In the genomic region with DNA sequence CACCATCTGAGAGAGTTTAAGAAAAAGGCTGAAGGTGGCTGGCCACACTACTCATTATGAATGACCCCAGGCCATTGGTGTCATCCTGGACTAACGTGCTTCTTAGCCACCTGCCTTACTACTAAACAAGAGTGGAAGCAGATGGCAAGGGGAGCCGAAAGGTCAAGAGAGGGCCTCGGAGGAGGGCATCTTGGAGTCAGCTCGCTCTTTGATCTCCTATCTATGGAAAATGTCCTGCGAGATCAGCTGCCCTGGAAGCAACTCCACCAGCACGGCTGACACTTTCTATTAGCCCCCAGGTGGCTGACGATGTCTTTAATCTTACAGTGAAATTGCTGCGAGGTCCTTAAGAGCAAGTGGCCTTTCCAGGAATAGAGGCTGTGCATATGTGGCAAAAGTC, we compare ENCODE assay signal across 26 mouse cellular contexts.
DNase-seq lines count a peak whose midpoint lies in the region; ATAC-seq and TF ChIP-seq lines count a peak whose summit lies in the region.
"Had no signal": no experiment of that assay in that cellular context is flagged by ENCODE, and none has a peak within 500 bp of the region (broad histone marks: within the 10 kb centered on the region; RNA-seq: fewer than 3 reads in every experiment).

No protein-coding gene starts in this region.

- no peak for TF ChIP-seq CTCF in kidney, adult 2 months (conservative IDR thresholded peaks at IDR 0.05; ENCODE audit: insufficient read depth, insufficient read length, low read depth, low read length)

- no peak overlapping the region for H3K4me3 ChIP-seq in midbrain, embryonic 11.5 days (ENCODE audit: low read depth, low read length)
- no peak overlapping the region for H3K4me3 ChIP-seq in midbrain, embryonic 16.5 days (ENCODE audit: low read depth, low read length)
- H3K4me3 ChIP-seq in embryonic facial prominence, embryonic 10.5 days = no peak overlapping the region
- H3K4me3 ChIP-seq in kidney, adult 2 months (ENCODE audit: insufficient read depth, low read depth, low read length) = no peak overlapping the region
- H3K4me3 ChIP-seq: embryonic facial prominence, embryonic 12.5 days; erythroblast, embryonic 14.5 days; forebrain, embryonic 12.5 days; forebrain, embryonic 15.5 days; heart, adult 2 months; heart, embryonic 10.5 days; heart, embryonic 13.5 days; hindbrain, embryonic 13.5 days had no signal

- H3K27ac ChIP-seq in midbrain, embryonic 11.5 days (ENCODE audit: low read depth, low read length) = no peak overlapping the region
- no peak overlapping the region for H3K27ac ChIP-seq in midbrain, embryonic 16.5 days (ENCODE audit: low read length)
- peak overlapping the region; percentile 36 for H3K27ac ChIP-seq in embryonic facial prominence, embryonic 10.5 days (replicated peaks)
- H3K27ac ChIP-seq in kidney, adult 2 months (ENCODE audit: insufficient read depth, low read depth, low read length) = no peak overlapping the region
- H3K27ac ChIP-seq: embryonic facial prominence, embryonic 12.5 days; forebrain, embryonic 12.5 days; forebrain, embryonic 15.5 days; heart, adult 2 months; heart, embryonic 10.5 days; heart, embryonic 13.5 days; hindbrain, embryonic 13.5 days had no signal

- DNase-seq in midbrain, embryonic 11.5 days (ENCODE audit: low spot score, missing footprints) = peak; percentile 84
- DNase-seq in embryo, embryonic 10 days (ENCODE audit: low spot score) = peak; percentile 76
- peak; percentile 64 for DNase-seq in embryo, embryonic 10.5 days (ENCODE audit: low spot score)
- peak; percentile 63 for DNase-seq in embryonic facial prominence, embryonic 10.5 days (ENCODE audit: low spot score)
- no peak for DNase-seq in kidney, adult 2 months
- DNase-seq in cerebellum, adult 11 months = no peak
- DNase-seq in right cerebral cortex, adult 18-20 months = no peak
- DNase-seq: adrenal gland, adult 2 months; adrenal gland, postnatal 14 days; cerebellum, adult 11-12 months; cerebellum, adult 8-10 months; cerebellum, postnatal 10 days; cerebellum, postnatal 36 days; gastrocnemius, postnatal 25 days; heart, adult 2 months; heart, postnatal 14 days; heart, postnatal 4 days had no signal

- 41% methylated on average over 8 of the region's 8 CpGs for WGBS in midbrain, embryonic 11.5 days
- 44% methylated on average over 8 of the region's 8 CpGs for WGBS in midbrain, embryonic 16.5 days
- 17% methylated on average over 8 of the region's 8 CpGs for WGBS in embryonic facial prominence, embryonic 10.5 days
- WGBS in kidney, adult 2 months = 63% methylated on average over 8 of the region's 8 CpGs

- no peaks in the 10 kb centered on the region for H3K27me3 ChIP-seq in midbrain, embryonic 11.5 days (ENCODE audit: control insufficient read depth, insufficient read depth, low read length)
- no peaks in the 10 kb centered on the region for H3K27me3 ChIP-seq in midbrain, embryonic 16.5 days (ENCODE audit: control insufficient read depth, insufficient read depth, low read depth, low read length)
- no peaks in the 10 kb centered on the region for H3K27me3 ChIP-seq in embryonic facial prominence, embryonic 10.5 days (replicated peaks; ENCODE audit: low read depth, poor library complexity, severe bottlenecking)
- H3K27me3 ChIP-seq in kidney, adult 2 months (replicated peaks; ENCODE audit: control insufficient read depth, insufficient read depth, low read length) = no peaks in the 10 kb centered on the region
- H3K27me3 ChIP-seq: embryonic facial prominence, embryonic 12.5 days; forebrain, embryonic 12.5 days; heart, embryonic 13.5 days had no signal

- no peak for TF ChIP-seq POLR2A in kidney, adult 2 months (IDR thresholded peaks at IDR 0.05; ENCODE audit: low read depth, low read length)

- no peak overlapping the region for H3K4me2 ChIP-seq in midbrain, embryonic 11.5 days
- no peak overlapping the region for H3K4me2 ChIP-seq in midbrain, embryonic 16.5 days (ENCODE audit: low read length)
- H3K4me2 ChIP-seq: embryonic facial prominence, embryonic 12.5 days; forebrain, embryonic 12.5 days; forebrain, embryonic 15.5 days; heart, embryonic 13.5 days; hindbrain, embryonic 13.5 days had no signal

- H3K4me1 ChIP-seq in midbrain, embryonic 11.5 days (ENCODE audit: control insufficient read depth, insufficient read depth, low read length) = peaks cover 4% of the 10 kb centered on the region; the same call in 1 of the 2 replicates
- peaks cover 8% of the 10 kb centered on the region for H3K4me1 ChIP-seq in midbrain, embryonic 16.5 days (ENCODE audit: control insufficient read depth, insufficient read depth, low read length)
- peaks cover 40% of the 10 kb centered on the region for H3K4me1 ChIP-seq in embryonic facial prominence, embryonic 10.5 days
- H3K4me1 ChIP-seq in kidney, adult 2 months (ENCODE audit: control insufficient read depth, insufficient read depth, low read length) = no peaks in the 10 kb centered on the region
- H3K4me1 ChIP-seq: forebrain, embryonic 12.5 days; heart, embryonic 13.5 days had no signal

- H3K9ac ChIP-seq in midbrain, embryonic 11.5 days (ENCODE audit: low read length) = no peak overlapping the region
- no peak overlapping the region for H3K9ac ChIP-seq in midbrain, embryonic 16.5 days (ENCODE audit: low read depth, low read length)
- H3K9ac ChIP-seq: embryonic facial prominence, embryonic 12.5 days; forebrain, embryonic 12.5 days; forebrain, embryonic 15.5 days; heart, embryonic 13.5 days; hindbrain, embryonic 13.5 days had no signal

- peak; percentile 42 for ATAC-seq in midbrain, embryonic 11.5 days (ENCODE audit: low FRiP score)
- ATAC-seq in midbrain, embryonic 16.5 days = no peak
- ATAC-seq: forebrain, embryonic 15.5 days; hindbrain, embryonic 16.5 days had no signal

- H3K9me3 ChIP-seq in midbrain, embryonic 11.5 days (ENCODE audit: control insufficient read depth, low read length) = no peaks in the 10 kb centered on the region
- H3K9me3 ChIP-seq in midbrain, embryonic 16.5 days (replicated peaks; ENCODE audit: control insufficient read depth, low read length, poor library complexity, severe bottlenecking) = no peaks in the 10 kb centered on the region
- H3K9me3 ChIP-seq in embryonic facial prominence, embryonic 10.5 days = no peaks in the 10 kb centered on the region
- H3K9me3 ChIP-seq: embryonic facial prominence, embryonic 12.5 days; forebrain, embryonic 12.5 days; forebrain, embryonic 15.5 days; heart, embryonic 10.5 days; heart, embryonic 13.5 days; hindbrain, embryonic 13.5 days had no signal

- no peaks in the 10 kb centered on the region for H3K36me3 ChIP-seq in midbrain, embryonic 11.5 days (ENCODE audit: control insufficient read depth, insufficient read depth, low read length)
- H3K36me3 ChIP-seq in midbrain, embryonic 16.5 days (ENCODE audit: control insufficient read depth, insufficient read depth, low read length) = no peaks in the 10 kb centered on the region
- H3K36me3 ChIP-seq in embryonic facial prominence, embryonic 10.5 days (replicated peaks) = no peaks in the 10 kb centered on the region
- no peaks in the 10 kb centered on the region for H3K36me3 ChIP-seq in kidney, adult 2 months (ENCODE audit: control insufficient read depth, insufficient read depth, low read length)
- H3K36me3 ChIP-seq: embryonic facial prominence, embryonic 12.5 days; forebrain, embryonic 12.5 days; forebrain, embryonic 15.5 days; heart, embryonic 10.5 days; heart, embryonic 13.5 days; hindbrain, embryonic 13.5 days had no signal

Comparison
In these comparisons a context has a peak if more than half of its experiments do, and no peak if none do; other contexts are left out.
1. DNase-seq: peak in midbrain, embryonic 11.5 days (single experiment), embryo, embryonic 10 days (single experiment), embryo, embryonic 10.5 days (single experiment) and embryonic facial prominence, embryonic 10.5 days (single experiment); none in kidney, adult 2 months (single experiment), cerebellum, adult 11 months (single experiment) and right cerebral cortex, adult 18-20 months (single experiment).